Mouse (Mus musculus): ENCODE data around the gene Cenpl. TPM values are rescaled to one million over a fixed set of nuclear protein-coding genes. Genes with fewer than 3 reads are reported as not detected.

Cenpl gene
- polyA plus RNA-seq, 1 experiment from 2014 or later: 10.4 TPM

DNA sequence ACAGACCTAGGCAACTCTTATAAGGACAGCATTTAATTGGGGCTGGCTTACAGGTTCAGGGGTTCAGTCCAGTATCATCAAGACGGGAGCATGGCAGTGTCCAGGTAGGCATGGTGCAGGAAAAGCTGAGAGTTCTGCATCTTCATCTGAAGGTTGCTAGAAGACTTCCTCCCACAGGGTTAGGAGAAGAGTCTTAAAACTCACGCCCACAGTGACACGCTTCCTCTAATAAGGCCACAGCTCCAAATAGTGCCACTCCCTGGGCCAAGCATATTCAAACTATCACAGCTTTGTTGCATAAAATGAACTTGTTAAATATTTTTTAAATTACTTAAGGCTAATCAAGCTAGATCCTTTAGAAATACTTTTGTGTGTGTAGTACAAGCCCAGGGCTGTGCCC is 6.7 kb downstream of the Cenpl start:
- H3K36me3 ChIP-seq (ENCODE audit: control insufficient read depth, insufficient read depth, low read length): no peaks in the 10 kb centered on the region; the same call in 1 of the 2 replicates
- H3K27ac ChIP-seq (ENCODE audit: low read depth, low read length): no peak overlapping the region
- ATAC-seq: no peak
- H3K9me3 ChIP-seq (ENCODE audit: control insufficient read depth, low read length): no peaks in the 10 kb centered on the region
- no peak overlapping the region for H3K4me3 ChIP-seq (ENCODE audit: low read length)
- no peak overlapping the region for H3K4me2 ChIP-seq (ENCODE audit: low read length)
- H3K4me1 ChIP-seq (ENCODE audit: control insufficient read depth, insufficient read depth, low read depth, low read length): peaks cover 10% of the 10 kb centered on the region
- WGBS: 95% methylated on average over 3 of the region's 3 CpGs
- no peaks in the 10 kb centered on the region for H3K27me3 ChIP-seq (replicated peaks; ENCODE audit: control insufficient read depth, insufficient read depth, low read length)
- H3K9ac ChIP-seq (ENCODE audit: low read depth, low read length): no peak overlapping the region

DNA sequence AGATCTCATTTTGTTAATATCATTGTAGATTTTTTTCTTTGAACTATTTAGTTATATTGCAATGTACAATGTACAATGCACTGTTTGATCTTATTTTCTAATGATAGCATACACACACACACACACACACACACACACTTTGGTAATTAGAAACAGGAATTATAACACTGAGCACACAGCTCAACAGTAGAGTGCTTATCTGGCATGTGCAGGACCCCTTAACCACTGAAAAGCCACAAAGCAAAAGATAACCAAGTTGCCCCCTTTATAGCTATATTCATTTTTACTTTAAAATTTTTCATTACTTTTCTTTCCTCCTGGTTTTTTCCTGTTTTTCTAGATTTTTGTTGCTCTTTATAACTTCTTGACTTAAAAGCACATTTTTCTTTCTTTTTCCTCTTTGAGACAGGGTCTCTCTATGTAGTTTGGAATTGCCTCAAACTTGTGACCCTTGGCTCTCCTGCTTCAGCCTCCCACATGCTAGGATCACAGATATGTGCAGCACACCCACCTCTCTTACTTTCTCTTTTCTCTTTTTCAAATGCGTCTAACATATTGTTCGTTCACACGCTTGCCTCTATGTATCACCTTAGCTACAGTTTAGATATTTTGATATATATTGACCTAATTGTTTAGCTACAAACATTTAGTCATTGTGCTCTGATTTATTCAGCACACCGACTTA is 29.4 kb downstream of the Cenpl start:
- 97% methylated on average over 4 of the region's 4 CpGs for WGBS
- H3K4me3 ChIP-seq (ENCODE audit: low read length): no peak overlapping the region
- no peaks in the 10 kb centered on the region for H3K4me1 ChIP-seq (ENCODE audit: control insufficient read depth, insufficient read depth, low read depth, low read length)
- ATAC-seq: no peak
- no peak overlapping the region for H3K27ac ChIP-seq (ENCODE audit: low read depth, low read length)
- no peak overlapping the region for H3K4me2 ChIP-seq (ENCODE audit: low read length)
- H3K36me3 ChIP-seq (ENCODE audit: control insufficient read depth, insufficient read depth, low read length): peaks cover 12% of the 10 kb centered on the region
- H3K9ac ChIP-seq (ENCODE audit: low read depth, low read length): no peak overlapping the region
- no peaks in the 10 kb centered on the region for H3K27me3 ChIP-seq (replicated peaks; ENCODE audit: control insufficient read depth, insufficient read depth, low read length)
- H3K9me3 ChIP-seq (ENCODE audit: control insufficient read depth, low read length): no peaks in the 10 kb centered on the region

DNA sequence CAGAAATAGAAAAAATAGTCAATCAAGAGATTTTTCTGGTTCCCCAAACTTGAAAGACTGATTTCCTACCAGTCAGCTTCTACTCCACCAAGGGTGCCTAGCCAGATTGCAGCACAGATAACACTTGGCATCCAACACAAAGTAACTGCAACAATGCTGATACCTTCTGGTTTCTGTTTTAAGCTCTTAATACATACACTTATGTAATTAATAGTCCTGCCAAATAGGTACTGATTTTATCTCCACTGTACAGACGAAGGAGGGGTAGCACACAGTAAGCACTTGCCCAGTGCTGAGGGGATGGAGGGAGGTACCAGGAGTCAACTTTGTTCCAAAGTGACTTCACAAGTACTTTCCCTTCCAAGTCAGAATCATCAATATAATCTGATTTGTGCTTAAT is 33.3 kb downstream of the Cenpl start:
- Histone ChIP-seq H3K27ac (ENCODE audit: low read depth, low read length) (no peak overlapping the region), H3K4me2 (ENCODE audit: low read length) (no peak overlapping the region), H3K9ac (ENCODE audit: low read depth, low read length) (no peak overlapping the region), H3K4me3 (ENCODE audit: low read length) (no peak overlapping the region), H3K9me3 (ENCODE audit: control insufficient read depth, low read length) (no peaks in the 10 kb centered on the region), H3K27me3 (replicated peaks; ENCODE audit: control insufficient read depth, insufficient read depth, low read length) (no peaks in the 10 kb centered on the region), H3K36me3 (ENCODE audit: control insufficient read depth, insufficient read depth, low read length) (peaks cover 7% of the 10 kb centered on the region), H3K4me1 (ENCODE audit: control insufficient read depth, insufficient read depth, low read depth, low read length) (no peaks in the 10 kb centered on the region)
- WGBS: 97% methylated on average over 1 of the region's 1 CpGs
- no peak for ATAC-seq

DNA sequence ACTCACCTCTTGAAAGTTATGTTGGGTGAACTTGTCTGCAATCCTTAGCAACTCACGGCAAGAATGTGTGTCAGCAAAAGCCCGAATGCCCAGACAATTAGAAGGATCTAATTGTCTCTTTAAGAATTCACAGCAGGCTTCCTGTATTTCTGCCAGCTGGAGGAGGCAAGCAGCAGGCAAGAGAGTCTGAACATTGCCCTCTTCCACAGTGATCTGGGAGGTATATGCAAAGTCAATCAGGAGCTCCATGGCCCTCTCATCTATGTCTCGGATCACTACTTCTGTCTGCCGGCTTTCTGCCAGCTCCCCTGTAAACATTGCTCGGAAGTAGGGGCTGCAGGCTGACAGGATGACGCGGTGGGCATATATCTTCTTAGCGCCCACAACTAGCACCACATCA is 38.7 kb downstream of the Cenpl start:
- H3K9ac ChIP-seq (ENCODE audit: low read depth, low read length): no peak overlapping the region
- no peak overlapping the region for H3K4me2 ChIP-seq (ENCODE audit: low read length)
- peaks cover 6% of the 10 kb centered on the region; the same call in 1 of the 2 replicates for H3K36me3 ChIP-seq (ENCODE audit: control insufficient read depth, insufficient read depth, low read length)
- no peaks in the 10 kb centered on the region for H3K4me1 ChIP-seq (ENCODE audit: control insufficient read depth, insufficient read depth, low read depth, low read length)
- no peaks in the 10 kb centered on the region for H3K27me3 ChIP-seq (replicated peaks; ENCODE audit: control insufficient read depth, insufficient read depth, low read length)
- no peak overlapping the region for H3K4me3 ChIP-seq (ENCODE audit: low read length)
- ATAC-seq: no peak
- H3K9me3 ChIP-seq (ENCODE audit: control insufficient read depth, low read length): no peaks in the 10 kb centered on the region
- 79% methylated on average over 8 of the region's 8 CpGs for WGBS
- no peak overlapping the region for H3K27ac ChIP-seq (ENCODE audit: low read depth, low read length)

DNA sequence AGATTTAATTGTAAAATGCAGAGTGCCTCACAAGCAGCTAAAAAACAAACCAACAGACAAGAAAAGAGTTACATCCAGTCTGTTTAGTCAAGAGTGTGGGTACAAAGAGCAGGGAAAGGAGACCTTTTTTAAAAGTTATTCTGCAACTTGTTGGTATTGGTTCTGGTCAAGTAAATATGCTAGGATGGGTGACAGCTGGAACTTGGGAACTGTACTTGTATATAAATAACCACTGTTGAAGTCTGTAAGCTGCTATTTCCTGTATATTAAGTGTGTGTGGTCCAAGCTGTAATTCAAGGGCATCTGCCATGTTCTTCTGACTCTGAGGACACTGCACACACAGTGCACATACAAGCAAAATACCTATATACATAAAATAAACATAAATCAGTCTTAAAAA is 44.1 kb downstream of the Cenpl start:
- Histone ChIP-seq H3K4me2 (ENCODE audit: low read length) (no peak overlapping the region), H3K9me3 (ENCODE audit: control insufficient read depth, low read length) (no peaks in the 10 kb centered on the region), H3K27ac (ENCODE audit: low read depth, low read length) (no peak overlapping the region), H3K27me3 (replicated peaks; ENCODE audit: control insufficient read depth, insufficient read depth, low read length) (no peaks in the 10 kb centered on the region), H3K4me1 (ENCODE audit: control insufficient read depth, insufficient read depth, low read depth, low read length) (no peaks in the 10 kb centered on the region), H3K4me3 (ENCODE audit: low read length) (no peak overlapping the region), H3K36me3 (ENCODE audit: control insufficient read depth, insufficient read depth, low read length) (no peaks in the 10 kb centered on the region), H3K9ac (ENCODE audit: low read depth, low read length) (no peak overlapping the region)
- ATAC-seq: no peak

DNA sequence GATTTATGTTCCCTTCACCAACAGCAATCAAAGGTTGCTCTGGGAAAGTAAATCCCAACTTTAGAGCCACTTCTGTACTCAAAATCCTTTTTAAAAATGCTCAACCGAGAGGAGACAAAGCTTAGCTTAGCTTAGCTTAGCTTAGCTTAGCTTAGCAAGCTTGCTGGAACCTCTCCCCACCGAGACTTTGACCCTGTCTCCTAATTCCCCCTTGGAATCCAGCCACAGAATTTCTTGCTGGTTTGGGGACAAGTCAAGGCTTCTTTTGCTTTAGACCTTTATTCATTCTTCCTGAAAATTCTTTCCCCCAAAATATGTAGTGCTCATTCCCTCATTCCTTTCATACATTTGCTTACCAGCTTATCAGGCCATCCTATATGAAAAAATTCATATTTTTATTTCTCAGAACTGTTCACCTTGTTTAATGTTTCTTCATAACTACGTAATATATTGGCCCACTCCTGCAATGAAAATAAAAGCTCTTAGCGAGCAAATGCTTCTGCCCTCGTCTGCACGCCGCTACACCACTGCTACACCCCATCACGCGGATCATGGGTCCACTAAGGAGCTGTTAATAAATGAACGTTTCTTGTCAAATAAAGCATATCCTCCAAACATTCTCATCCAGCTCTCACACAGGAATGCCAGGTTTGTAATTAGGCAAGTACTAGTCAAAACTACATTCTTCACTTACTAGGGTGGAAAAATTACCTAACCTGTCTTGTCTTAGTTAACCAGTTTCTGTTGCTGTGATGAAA is 52.3 kb downstream of the Cenpl start:
- H3K36me3 ChIP-seq (ENCODE audit: control insufficient read depth, insufficient read depth, low read length): peaks cover 5% of the 10 kb centered on the region; the same call in 1 of the 2 replicates
- WGBS: 90% methylated on average over 10 of the region's 10 CpGs
- no peaks in the 10 kb centered on the region for H3K9me3 ChIP-seq (ENCODE audit: control insufficient read depth, low read length)
- no peak overlapping the region for H3K27ac ChIP-seq (ENCODE audit: low read depth, low read length)
- peaks cover 1% of the 10 kb centered on the region; the same call in 1 of the 2 replicates for H3K4me1 ChIP-seq (ENCODE audit: control insufficient read depth, insufficient read depth, low read depth, low read length)
- no peak overlapping the region for H3K4me2 ChIP-seq (ENCODE audit: low read length)
- H3K27me3 ChIP-seq (replicated peaks; ENCODE audit: control insufficient read depth, insufficient read depth, low read length): no peaks in the 10 kb centered on the region
- no peak for ATAC-seq
- no peak overlapping the region for H3K9ac ChIP-seq (ENCODE audit: low read depth, low read length)
- H3K4me3 ChIP-seq (ENCODE audit: low read length): no peak overlapping the region

DNA sequence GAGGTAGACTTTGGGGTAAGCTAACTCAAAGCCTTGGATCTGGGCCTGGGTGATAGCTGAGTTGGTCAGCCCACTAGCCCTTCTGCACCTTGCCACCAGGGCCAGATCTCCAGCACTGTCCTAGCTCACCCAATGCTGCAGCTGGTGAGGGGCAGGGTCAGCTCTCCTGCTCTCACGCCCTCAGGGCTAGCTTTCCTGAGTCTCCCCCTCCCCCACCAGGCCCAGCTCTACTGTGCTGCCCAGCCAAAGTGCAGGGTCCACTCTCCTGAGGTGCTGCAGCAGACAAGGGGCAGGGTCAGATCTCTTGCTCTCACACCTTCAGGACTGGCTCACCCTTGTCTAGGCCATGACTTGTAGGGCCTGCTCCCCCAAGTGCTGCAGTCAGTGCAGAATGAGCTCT is 55.9 kb downstream of the Cenpl start:
- H3K36me3 ChIP-seq (ENCODE audit: control insufficient read depth, insufficient read depth, low read length): no peaks in the 10 kb centered on the region
- H3K4me1 ChIP-seq (ENCODE audit: control insufficient read depth, insufficient read depth, low read depth, low read length): peaks cover 16% of the 10 kb centered on the region
- H3K4me3 ChIP-seq (ENCODE audit: low read length): no peak overlapping the region
- 70% methylated on average over 1 of the region's 1 CpGs for WGBS
- H3K9me3 ChIP-seq (ENCODE audit: control insufficient read depth, low read length): no peaks in the 10 kb centered on the region
- no peaks in the 10 kb centered on the region for H3K27me3 ChIP-seq (replicated peaks; ENCODE audit: control insufficient read depth, insufficient read depth, low read length)
- ATAC-seq: no peak
- H3K27ac ChIP-seq (ENCODE audit: low read depth, low read length): no peak overlapping the region
- no peak overlapping the region for H3K4me2 ChIP-seq (ENCODE audit: low read length)
- H3K9ac ChIP-seq (ENCODE audit: low read depth, low read length): no peak overlapping the region

DNA sequence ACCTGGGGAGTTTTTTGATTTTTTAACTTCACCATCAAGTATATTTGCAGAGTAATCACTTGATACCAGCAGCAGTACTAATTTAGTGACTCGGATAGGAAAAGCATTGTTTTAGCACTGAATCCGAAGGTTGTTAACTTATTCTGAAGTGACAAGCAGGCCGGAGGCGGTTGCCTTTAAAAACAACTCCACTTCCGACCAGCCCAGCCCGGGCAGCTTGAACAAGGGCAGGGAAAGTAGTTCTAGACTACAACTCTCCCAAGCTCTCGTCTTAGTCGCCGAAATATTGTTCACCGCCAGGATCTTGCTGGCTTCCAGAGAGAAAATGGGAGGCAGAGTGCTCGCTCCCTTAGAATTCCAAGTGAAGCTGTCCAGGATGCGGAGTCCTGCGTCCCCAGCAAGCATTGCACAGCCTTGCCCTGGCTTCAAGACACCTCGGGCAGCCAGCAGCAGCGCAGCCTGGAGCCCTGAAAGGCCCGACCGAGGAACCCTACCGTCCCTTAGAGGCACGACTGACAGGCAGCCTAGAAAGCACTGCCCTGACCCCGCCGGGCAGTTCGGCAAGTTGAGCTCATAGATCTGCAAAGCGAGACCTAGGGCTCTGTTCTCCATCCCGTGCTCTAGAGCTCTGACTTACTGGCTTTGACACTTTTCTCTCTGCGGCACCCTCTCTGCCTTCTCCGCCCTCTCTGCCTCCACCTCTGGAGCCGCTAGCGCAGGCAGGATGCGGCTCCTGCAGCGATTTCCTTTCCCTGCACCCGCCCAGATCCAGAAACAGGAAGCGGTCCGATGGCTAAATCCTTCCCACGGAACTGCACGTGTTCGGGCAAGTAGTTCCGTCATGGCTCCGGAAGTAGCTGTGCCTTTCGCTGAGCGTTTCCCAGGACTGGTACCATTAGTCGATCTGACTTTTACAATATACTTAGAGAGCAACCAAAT is 60.5 kb downstream of the Cenpl start, which contains the start of gene Klhl20:
Gene Klhl20, minus strand, starts transcription at position 786 of the 939 bp plus-strand sequence.
- Histone ChIP-seq H3K9me3 (ENCODE audit: control insufficient read depth, low read length) (no peaks in the 10 kb centered on the region), H3K4me3 (ENCODE audit: low read length) (peak within 1 kb of the TSS; percentile 85), H3K27me3 (replicated peaks; ENCODE audit: control insufficient read depth, insufficient read depth, low read length) (no peaks in the 10 kb centered on the region), H3K27ac (ENCODE audit: low read depth, low read length) (peak within 1 kb of the TSS; percentile 82), H3K9ac (ENCODE audit: low read depth, low read length) (peak within 1 kb of the TSS; percentile 86), H3K4me2 (ENCODE audit: low read length) (peak within 1 kb of the TSS; percentile 91), H3K4me1 (ENCODE audit: control insufficient read depth, insufficient read depth, low read depth, low read length) (peaks cover 16% of the 10 kb centered on the region), H3K36me3 (ENCODE audit: control insufficient read depth, insufficient read depth, low read length) (no peaks in the 10 kb centered on the region)
- peak; percentile 99 for ATAC-seq
- 2% methylated on average over 41 of the region's 41 CpGs for WGBS
